Mouse (Mus musculus) forebrain, embryonic 15.5 days (tissue): Measurements from ENCODE around the gene Sumo1. TPM values are rescaled to one million over a fixed set of nuclear protein-coding genes. Genes with fewer than 3 reads are reported as not detected.

ENCODE experiments used
- ATAC-seq: fragments of 200-750 bp; cut with Nextera tagmentation; replicated peaks from 2 replicates; pipeline ENCODE4 v1.8.0; 2017; ENCODE audit warnings: mild to moderate bottlenecking, moderate TSS enrichment, moderate library complexity
- H3K27ac ChIP-seq: fragments of 300-500 bp; sonication (generic); replicated peaks from 2 replicates; pipeline ENCODE4 v1.5.1; 2015; ENCODE audit warnings: mild to moderate bottlenecking, inconsistent platforms
- H3K27me3 ChIP-seq: fragments of 300-500 bp; sonication (generic); 2 replicates; pipeline ENCODE4 v1.6.1; 2015; ENCODE audit warnings: inconsistent platforms
- H3K36me3 ChIP-seq: fragments of 300-500 bp; sonication (generic); 2 replicates; pipeline ENCODE4 v1.6.1; 2015; ENCODE audit warnings: mild to moderate bottlenecking, inconsistent platforms
- H3K4me1 ChIP-seq: fragments of 300-500 bp; sonication (generic); 2 replicates; pipeline ENCODE4 v1.6.1; 2015; ENCODE audit warnings: inconsistent platforms
- H3K4me2 ChIP-seq: fragments of 300-500 bp; sonication (generic); replicated peaks from 2 replicates; pipeline ENCODE4 v1.6.1; 2015; ENCODE audit warnings: mild to moderate bottlenecking, inconsistent platforms
- H3K4me3 ChIP-seq: fragments of 300-500 bp; sonication (generic); 2 replicates; pipeline ENCODE4 v1.5.1; 2015; ENCODE audit warnings: mild to moderate bottlenecking, inconsistent platforms
- H3K9ac ChIP-seq: fragments of 300-500 bp; sonication (generic); replicated peaks from 2 replicates; pipeline ENCODE4 v1.6.1; 2015; ENCODE audit warnings: mild to moderate bottlenecking, inconsistent platforms
- H3K9me3 ChIP-seq: fragments of 300-500 bp; sonication (generic); 2 replicates; pipeline ENCODE4 v1.6.1; 2016; ENCODE audit warnings: inconsistent platforms
- WGBS: fragments of 180-500 bp; shearing (Covaris S2); methylation state at CpG from one replicate; pipeline ENCODE4 v1.1.7; 2015; ENCODE audit warnings: mixed read lengths; 5-methylcytosine and 5-hydroxymethylcytosine counted together
- polyA plus RNA-seq: library from polyadenylated mRNA; unstranded; fragments of >200 nt; fragmentation: Nextera tagmentation; extraction: Ambion mirVana; gene quantifications from 2 replicates; pipeline ENCODE4 v1.2.1, GENCODE M21; 2015

The Sumo1 gene
- polyA plus RNA-seq, 1 experiment from 2014 or later = 428 TPM

- ATAC-seq = no peak
- no peak overlapping the region for H3K27ac ChIP-seq
- H3K9ac ChIP-seq = no peak overlapping the region
- no peaks in the 10 kb centered on the region for H3K9me3 ChIP-seq
- H3K27me3 ChIP-seq = no peaks in the 10 kb centered on the region
- H3K36me3 ChIP-seq = no peaks in the 10 kb centered on the region
- H3K4me3 ChIP-seq = no peak overlapping the region
- peaks cover 13% of the 10 kb centered on the region for H3K4me1 ChIP-seq
- WGBS = 89% methylated on average over 13 of the region's 13 CpGs
- H3K4me2 ChIP-seq = no peak overlapping the region
Observed at GRCm38 (mm10) chr1:59606479-59606878, 64.2 kb downstream of the Sumo1 start.

GRCm38 (mm10) chr1:59603893-59604292, 66.7 kb downstream of the Sumo1 start:
- H3K36me3 ChIP-seq = no peaks in the 10 kb centered on the region
- peak overlapping the region; percentile 61; the same call in 1 of the 2 replicates for H3K27ac ChIP-seq
- H3K4me1 ChIP-seq = peaks cover 13% of the 10 kb centered on the region
- WGBS = 13% methylated on average over 11 of the region's 11 CpGs
- H3K27me3 ChIP-seq = no peaks in the 10 kb centered on the region
- H3K9me3 ChIP-seq = no peaks in the 10 kb centered on the region
- no peak overlapping the region for H3K4me3 ChIP-seq
- no peak overlapping the region for H3K9ac ChIP-seq
- no peak overlapping the region for H3K4me2 ChIP-seq
- peak; percentile 58; the same call in 1 of the 2 replicates for ATAC-seq

- H3K27me3 ChIP-seq = no peaks in the 10 kb centered on the region
- 83% methylated on average over 2 of the region's 2 CpGs for WGBS
- peaks cover 13% of the 10 kb centered on the region for H3K4me1 ChIP-seq
- H3K9ac ChIP-seq = no peak overlapping the region
- ATAC-seq = no peak
- H3K4me3 ChIP-seq = no peak overlapping the region
- peak overlapping the region; percentile 61 for H3K27ac ChIP-seq
- H3K9me3 ChIP-seq = no peaks in the 10 kb centered on the region
- no peak overlapping the region for H3K4me2 ChIP-seq
- H3K36me3 ChIP-seq = no peaks in the 10 kb centered on the region
Observed at GRCm38 (mm10) chr1:59603417-59603712, 67.3 kb downstream of the Sumo1 start.

- ATAC-seq = peak; percentile 81; the same call in 1 of the 2 replicates
- H3K4me3 ChIP-seq = no peak overlapping the region
- no peaks in the 10 kb centered on the region for H3K36me3 ChIP-seq
- 47% methylated on average over 11 of the region's 11 CpGs for WGBS
- peaks cover 13% of the 10 kb centered on the region for H3K4me1 ChIP-seq
- H3K9me3 ChIP-seq = no peaks in the 10 kb centered on the region
- no peak overlapping the region for H3K9ac ChIP-seq
- no peaks in the 10 kb centered on the region for H3K27me3 ChIP-seq
- H3K4me2 ChIP-seq = no peak overlapping the region
- H3K27ac ChIP-seq = peak overlapping the region; percentile 61
Observed at GRCm38 (mm10) chr1:59602531-59603416, 67.9 kb downstream of the Sumo1 start.

- 90% methylated on average over 9 of the region's 9 CpGs for WGBS
- ATAC-seq = no peak
- no peak overlapping the region for H3K4me2 ChIP-seq
- H3K36me3 ChIP-seq = no peaks in the 10 kb centered on the region
- H3K27ac ChIP-seq = no peak overlapping the region
- peaks cover 19% of the 10 kb centered on the region for H3K4me1 ChIP-seq
- H3K9me3 ChIP-seq = no peaks in the 10 kb centered on the region
- H3K9ac ChIP-seq = no peak overlapping the region
- no peak overlapping the region for H3K4me3 ChIP-seq
- no peaks in the 10 kb centered on the region for H3K27me3 ChIP-seq
Observed at GRCm38 (mm10) chr1:59595609-59596008, 75.0 kb downstream of the Sumo1 start.

- 90% methylated on average over 11 of the region's 11 CpGs for WGBS
Observed at GRCm38 (mm10) chr1:59594586-59595266, 75.9 kb downstream of the Sumo1 start.

GRCm38 (mm10) chr1:59593622-59594035, 77.0 kb downstream of the Sumo1 start:
- H3K9ac ChIP-seq = no peak overlapping the region

More at GRCm38 (mm10) chr1:59594586-59595266, 75.9 kb downstream of the Sumo1 start:
- Histone ChIP-seq H3K9ac (no peak overlapping the region), H3K27me3 (no peaks in the 10 kb centered on the region), H3K9me3 (no peaks in the 10 kb centered on the region), H3K4me1 (peaks cover 19% of the 10 kb centered on the region), H3K4me3 (no peak overlapping the region), H3K4me2 (no peak overlapping the region), H3K36me3 (no peaks in the 10 kb centered on the region), H3K27ac (no peak overlapping the region)
- no peak for ATAC-seq

GRCm38 (mm10) chr1:59592876-59593275, 77.8 kb downstream of the Sumo1 start:
- peak overlapping the region; percentile 36 for H3K4me2 ChIP-seq
- peaks cover 19% of the 10 kb centered on the region for H3K4me1 ChIP-seq
- peak overlapping the region; percentile 10; the same call in 1 of the 2 replicates for H3K4me3 ChIP-seq
- H3K27me3 ChIP-seq = no peaks in the 10 kb centered on the region
- H3K9me3 ChIP-seq = no peaks in the 10 kb centered on the region
- H3K9ac ChIP-seq = no peak overlapping the region
- H3K36me3 ChIP-seq = no peaks in the 10 kb centered on the region
- peak overlapping the region; percentile 65 for H3K27ac ChIP-seq
- peak; percentile 62 for ATAC-seq
- 3% methylated on average over 12 of the region's 12 CpGs for WGBS

More at GRCm38 (mm10) chr1:59593622-59594035, 77.0 kb downstream of the Sumo1 start:
- WGBS = 58% methylated on average over 2 of the region's 2 CpGs
- H3K4me1 ChIP-seq = peaks cover 19% of the 10 kb centered on the region
- 0 out of 2 replicates have a peak overlapping the region, but pooled peaks have one; percentile 65 for H3K27ac ChIP-seq
- H3K4me2 ChIP-seq = no peak overlapping the region
- no peak overlapping the region for H3K4me3 ChIP-seq
- no peaks in the 10 kb centered on the region for H3K9me3 ChIP-seq
- no peak for ATAC-seq
- H3K36me3 ChIP-seq = no peaks in the 10 kb centered on the region
- H3K27me3 ChIP-seq = no peaks in the 10 kb centered on the region

- no peaks in the 10 kb centered on the region for H3K27me3 ChIP-seq
- peak; percentile 57 for ATAC-seq
- peak overlapping the region; percentile 36 for H3K4me2 ChIP-seq
- H3K9me3 ChIP-seq = no peaks in the 10 kb centered on the region
- 1% methylated on average over 10 of the region's 10 CpGs for WGBS
- H3K36me3 ChIP-seq = no peaks in the 10 kb centered on the region
- peak overlapping the region; percentile 10; the same call in 1 of the 2 replicates for H3K4me3 ChIP-seq
- H3K4me1 ChIP-seq = peaks cover 19% of the 10 kb centered on the region
- H3K9ac ChIP-seq = no peak overlapping the region
- H3K27ac ChIP-seq = peak overlapping the region; percentile 65
Observed at GRCm38 (mm10) chr1:59592359-59592758, 78.3 kb downstream of the Sumo1 start.

GRCm38 (mm10) chr1:59589271-59589670, 81.4 kb downstream of the Sumo1 start:
- Histone ChIP-seq H3K9ac (no peak overlapping the region), H3K4me1 (peaks cover 24% of the 10 kb centered on the region), H3K27me3 (no peaks in the 10 kb centered on the region), H3K9me3 (no peaks in the 10 kb centered on the region), H3K36me3 (no peaks in the 10 kb centered on the region), H3K4me2 (no peak overlapping the region), H3K4me3 (no peak overlapping the region), H3K27ac (no peak overlapping the region)
- WGBS = 81% methylated on average over 1 of the region's 1 CpGs
- no peak for ATAC-seq

- Histone ChIP-seq H3K27ac (no peak overlapping the region), H3K36me3 (no peaks in the 10 kb centered on the region), H3K4me2 (peak overlapping the region; percentile 33; the same call in 1 of the 2 replicates), H3K4me3 (no peak overlapping the region), H3K4me1 (peaks cover 5% of the 10 kb centered on the region), H3K9ac (no peak overlapping the region), H3K27me3 (no peaks in the 10 kb centered on the region), H3K9me3 (no peaks in the 10 kb centered on the region)
- 7% methylated on average over 18 of the region's 18 CpGs for WGBS
- ATAC-seq = peak; percentile 64
Observed at GRCm38 (mm10) chr1:59584656-59585410, 85.8 kb downstream of the Sumo1 start.
